Mouse (Mus musculus) heart, adult 2 months (tissue): ENCODE results near the gene Gm20388. TPM values are rescaled to one million over a fixed set of nuclear protein-coding genes. Genes with fewer than 3 reads are reported as not detected.

ENCODE experiments used
- DNase-seq, 2 experiments: peaks; one replicate each; pipeline ENCODE4 v3.0.0; 2021
- H3K27ac ChIP-seq: fragments of 200-600 bp; 2 replicates; pipeline ENCODE4 v1.8.1; 2022
- H3K27me3 ChIP-seq: fragments of 200-500 bp; 2 replicates; pipeline ENCODE4 v1.6.1; 2012; ENCODE audit warnings: mild to moderate bottlenecking, low read length, inconsistent platforms, mixed read lengths; ENCODE audit not compliant: control insufficient read depth, insufficient read depth
- H3K36me3 ChIP-seq: fragments of 200-500 bp; 2 replicates; pipeline ENCODE4 v1.6.1; 2012; ENCODE audit warnings: low read length, inconsistent platforms; ENCODE audit not compliant: control insufficient read depth, insufficient read depth
- H3K4me1 ChIP-seq: fragments of 200-500 bp; 2 replicates; pipeline ENCODE4 v1.6.1; 2011; ENCODE audit warnings: low read length; ENCODE audit not compliant: control insufficient read depth, insufficient read depth
- H3K4me3 ChIP-seq: fragments of 200-600 bp; 2 replicates; pipeline ENCODE4 v1.8.1; 2022
- H3K79me2 ChIP-seq: fragments of 200-500 bp; replicated peaks from 2 replicates; pipeline ENCODE4 v1.6.1; 2012; ENCODE audit warnings: mild to moderate bottlenecking, inconsistent platforms, low read length, moderate library complexity, mixed read lengths; ENCODE audit not compliant: control insufficient read depth, insufficient read depth
- H3K9ac ChIP-seq: fragments of 200-500 bp; 2 replicates; pipeline ENCODE4 v1.6.1; 2012; ENCODE audit warnings: low read depth, mild to moderate bottlenecking, control low read depth, inconsistent platforms, low read length, mixed read lengths
- CTCF ChIP-seq: fragments of 200-600 bp; IDR thresholded peaks from 2 replicates; pipeline ENCODE4 v1.8.1; 2022; ENCODE audit warnings: antibody characterized with exemption, mild to moderate bottlenecking, moderate library complexity
- EP300 ChIP-seq: fragments of 200-500 bp; IDR thresholded peaks from 2 replicates; pipeline ENCODE4 v1.6.1; 2011; ENCODE audit warnings: low read depth, low read length, control low read depth; ENCODE audit not compliant: insufficient read depth
- POLR2A ChIP-seq: fragments of 200-500 bp; IDR thresholded peaks from 2 replicates; pipeline ENCODE4 v1.6.1; 2011; ENCODE audit warnings: mild to moderate bottlenecking, low read depth, low read length, control low read depth; ENCODE audit not compliant: insufficient read depth
- WGBS: fragments of 180-500 bp; shearing (Covaris S2); methylation state at CpG from one replicate; pipeline ENCODE4 v1.1.7; 2018; 5-methylcytosine and 5-hydroxymethylcytosine counted together
- intact Hi-C: fragments of 180-260 bp; cut with DNase I; formaldehyde crosslinking; loops from one replicate; pipeline ENCODE4 v1.15.1; 2025
- polyA plus RNA-seq: library from polyadenylated mRNA; depleted of rRNA; stranded (reverse); fragments of >200 nt; gene quantifications from 2 replicates; pipeline ENCODE4 v1.2.3, GENCODE M21; 2012
- total RNA-seq, 2 experiments: library from RNA; stranded (reverse); gene quantifications; 2 replicates each; pipeline ENCODE4 v1.2.3; 2021

Gene Gm20388
- total and polyA plus RNA-seq, 3 experiments = 1.8 to 32.3 TPM; not detected in 1

GRCm38 (mm10) chr8:122847829-122848561 lies 2937.4 kb downstream of the Gm20388 start, which contains the start of gene Cdh15:
Gene Cdh15, plus strand, starts transcription at chr8:122847966.
- 20% methylated on average over 17 of the region's 18 CpGs for WGBS
- 0 out of 2 replicates have a peak, but pooled peaks cover 1% of the 10 kb centered on the region for H3K27me3 ChIP-seq
- no peaks in the 10 kb centered on the region for H3K79me2 ChIP-seq
- H3K36me3 ChIP-seq = no peaks in the 10 kb centered on the region
- DNase-seq = peak in 1 of 2 experiments; percentile 24
- TF ChIP-seq CTCF = no peak
- no peak for TF ChIP-seq EP300
- TF ChIP-seq POLR2A = no peak
- no peak within 1 kb of the TSS for H3K27ac ChIP-seq
- H3K4me1 ChIP-seq = no peaks in the 10 kb centered on the region
- intact Hi-C loops = no loop called here
- H3K4me3 ChIP-seq = no peak within 1 kb of the TSS
- H3K9ac ChIP-seq = no peak within 1 kb of the TSS

GRCm38 (mm10) chr8:122849152-122849910 lies 2938.7 kb downstream of the Gm20388 start:
- no peak for DNase-seq
- TF ChIP-seq POLR2A (no peak), CTCF (no peak), EP300 (no peak)
- Histone ChIP-seq H3K36me3 (no peaks in the 10 kb centered on the region), H3K9ac (no peak overlapping the region), H3K27ac (no peak overlapping the region), H3K4me3 (no peak overlapping the region), H3K27me3 (no peaks in the 10 kb centered on the region), H3K4me1 (no peaks in the 10 kb centered on the region), H3K79me2 (no peaks in the 10 kb centered on the region)
- intact Hi-C loops = no loop called here
- 88% methylated on average over 11 of the region's 11 CpGs for WGBS

DNA sequence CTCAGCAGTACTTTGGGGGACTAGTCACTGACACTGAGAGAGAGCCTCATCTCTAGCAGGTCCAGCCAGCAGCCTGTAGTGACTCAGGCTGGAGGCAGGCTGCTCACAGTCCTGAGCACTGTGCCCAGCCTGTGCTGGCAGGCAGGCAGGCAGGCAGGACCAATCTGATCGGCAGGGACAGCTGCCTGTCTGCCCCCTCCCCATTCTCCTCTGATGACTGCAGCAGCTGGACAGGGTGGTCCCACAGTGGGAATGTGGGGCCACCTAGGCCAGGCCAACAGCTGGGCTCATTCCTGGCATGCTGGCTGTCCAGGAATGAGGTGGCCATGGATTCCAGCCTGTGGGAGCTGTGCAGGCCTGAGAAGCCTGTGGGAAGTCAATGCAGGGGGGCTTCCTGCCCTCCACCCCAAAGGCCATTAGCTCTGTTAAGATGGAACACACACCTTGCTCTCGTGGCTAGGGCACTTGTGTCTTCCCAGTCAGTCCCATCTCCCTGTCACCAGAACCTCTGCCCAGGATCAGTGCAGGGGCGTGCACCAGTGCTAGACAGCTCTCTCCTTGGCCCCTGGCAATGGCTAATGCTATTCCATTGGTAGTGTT lies 2940.1 kb downstream of the Gm20388 start:
- intact Hi-C loops = no loop called here
- Histone ChIP-seq H3K27ac (no peak overlapping the region), H3K79me2 (no peaks in the 10 kb centered on the region), H3K9ac (no peak overlapping the region), H3K4me1 (no peaks in the 10 kb centered on the region), H3K36me3 (no peaks in the 10 kb centered on the region), H3K27me3 (no peaks in the 10 kb centered on the region), H3K4me3 (no peak overlapping the region)
- WGBS = 76% methylated on average over 3 of the region's 3 CpGs
- DNase-seq = no peak
- TF ChIP-seq EP300 (no peak), CTCF (no peak), POLR2A (no peak)

DNA sequence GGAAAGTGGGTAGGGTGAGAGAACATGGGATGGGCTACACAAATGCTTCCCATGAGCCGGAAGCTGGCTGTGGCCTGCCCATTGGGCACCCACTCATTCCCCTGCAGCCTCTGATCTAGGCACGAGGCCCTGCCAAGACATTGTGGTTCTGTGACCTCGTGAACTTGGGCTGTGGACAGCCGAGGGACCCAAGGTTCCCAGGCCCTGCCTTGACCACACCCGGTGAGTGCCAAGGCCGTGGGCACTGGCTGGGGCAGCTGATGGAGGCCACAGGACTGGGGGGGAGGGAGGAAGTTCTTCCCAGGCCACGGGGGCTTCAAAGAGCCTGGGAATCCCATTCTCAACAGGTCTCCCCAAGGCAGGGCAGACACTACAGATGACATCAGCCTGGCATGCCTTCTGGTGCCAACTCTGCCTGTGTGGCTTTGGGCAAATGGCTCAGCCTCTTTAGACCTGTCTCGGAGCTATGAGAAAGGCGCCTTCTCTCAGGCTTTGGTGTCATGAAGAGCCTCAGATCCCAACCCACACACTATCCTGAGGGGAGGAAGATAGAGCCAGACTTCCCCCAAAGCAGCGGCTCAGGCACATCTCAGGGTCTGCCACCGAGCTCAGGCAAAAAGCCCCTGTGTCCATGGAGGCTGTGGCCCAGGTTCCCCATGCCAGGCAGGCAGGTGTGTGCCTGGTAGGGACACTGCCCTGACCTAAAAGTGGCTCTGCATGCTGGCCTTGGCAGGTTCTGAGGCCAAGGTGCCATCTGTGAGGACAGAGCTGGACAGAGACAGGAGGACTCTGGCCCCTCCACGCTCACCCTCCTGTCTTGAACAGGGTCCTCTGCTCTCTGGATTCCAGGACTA lies 2941.3 kb downstream of the Gm20388 start:
- TF ChIP-seq EP300 (no peak), POLR2A (no peak), CTCF (no peak)
- Histone ChIP-seq H3K4me1 (no peaks in the 10 kb centered on the region), H3K36me3 (no peaks in the 10 kb centered on the region), H3K79me2 (no peaks in the 10 kb centered on the region), H3K4me3 (no peak overlapping the region), H3K27me3 (no peaks in the 10 kb centered on the region), H3K27ac (no peak overlapping the region), H3K9ac (no peak overlapping the region)
- intact Hi-C loops = no loop called here
- DNase-seq = no peak
- WGBS = 84% methylated on average over 12 of the region's 12 CpGs

DNA sequence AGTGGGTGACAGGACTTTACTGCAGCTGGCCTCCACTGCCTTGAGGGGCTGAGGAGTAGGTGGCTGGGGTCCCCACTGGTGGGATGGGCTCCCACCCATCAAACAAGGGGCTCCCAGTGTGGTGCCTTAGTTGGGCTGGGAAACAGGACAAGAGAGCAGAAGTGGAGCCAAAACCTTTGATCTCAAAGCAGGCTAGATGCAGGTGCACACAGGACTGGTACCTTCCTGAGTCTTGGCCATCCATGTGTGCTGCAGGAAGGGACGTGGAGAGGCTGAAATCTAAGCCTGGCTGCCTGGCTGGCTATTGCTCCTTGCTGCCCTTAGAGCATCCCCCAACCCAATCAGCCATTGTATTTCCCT lies 2941.9 kb downstream of the Gm20388 start:
- H3K27ac ChIP-seq = no peak overlapping the region
- no peaks in the 10 kb centered on the region for H3K36me3 ChIP-seq
- no peak overlapping the region for H3K4me3 ChIP-seq
- TF ChIP-seq CTCF = no peak
- no peak for TF ChIP-seq EP300
- no peak for TF ChIP-seq POLR2A
- WGBS = 56% methylated on average over 1 of the region's 1 CpGs
- DNase-seq = no peak
- no peaks in the 10 kb centered on the region for H3K79me2 ChIP-seq
- H3K27me3 ChIP-seq = no peaks in the 10 kb centered on the region
- intact Hi-C loops = no loop called here
- H3K9ac ChIP-seq = no peak overlapping the region
- H3K4me1 ChIP-seq = no peaks in the 10 kb centered on the region
